9 mouse cellular contexts compared by ENCODE assay signal in genomic region chr11:97138554-97139226, GRCm38 (mm10). TPM values are rescaled to one million over a fixed set of nuclear protein-coding genes. Genes with fewer than 3 reads are reported as not detected.
DNase-seq lines count a peak whose midpoint lies in the region; ATAC-seq lines count a peak whose summit lies in the region.
"Had no signal": no experiment of that assay in that cellular context is flagged by ENCODE, and none has a peak within 500 bp of the region (broad histone marks: within the 10 kb centered on the region; RNA-seq: fewer than 3 reads in every experiment).

No protein-coding gene starts in this region.

- WGBS in heart, embryonic 11.5 days (ENCODE audit: insufficient replicate concordance) = 15% methylated on average over 67 of the region's 69 CpGs
- 21% methylated on average over 27 of the region's 69 CpGs for whole genome bisulfite sequencing in embryonic facial prominence, embryonic 14.5 days
- WGBS in intestine, embryonic 16.5 days = 21% methylated on average over 66 of the region's 69 CpGs
- WGBS in midbrain, embryonic 13.5 days = 4% methylated on average over 59 of the region's 69 CpGs

- H3K36me3 ChIP-seq in heart, embryonic 11.5 days (ENCODE audit: control insufficient read depth, insufficient read depth, low read length) = peaks cover 2% of the 10 kb centered on the region; the same call in 1 of the 2 replicates
- peaks cover 61% of the 10 kb centered on the region for H3K36me3 ChIP-seq in embryonic facial prominence, embryonic 14.5 days (ENCODE audit: control insufficient read depth, insufficient read depth, low read length)
- no peaks in the 10 kb centered on the region; the same call in 1 of the 2 replicates for H3K36me3 ChIP-seq in intestine, embryonic 16.5 days (ENCODE audit: control insufficient read depth, insufficient read depth, low read length)
- H3K36me3 ChIP-seq in midbrain, embryonic 13.5 days = peaks cover 21% of the 10 kb centered on the region

- DNase-seq in heart, adult 18-20 months = no peak
- peak; percentile 80 for DNase-seq in adrenal gland, postnatal 14 days
- peak; percentile 32 for DNase-seq in embryonic facial prominence, embryonic 14.5 days (ENCODE audit: low spot score)
- no peak for DNase-seq in spleen, adult 12 weeks (ENCODE audit: low spot score)
- no peak for DNase-seq in urinary bladder, postnatal 25 days (ENCODE audit: low spot score)

- no peak for ATAC-seq in heart, embryonic 11.5 days (replicated peaks; ENCODE audit: insufficient number of reproducible peaks, low FRiP score, low TSS enrichment)
- ATAC-seq in embryonic facial prominence, embryonic 14.5 days (ENCODE audit: low read depth) = peak; percentile 50
- peak; percentile 49 for ATAC-seq in intestine, embryonic 16.5 days
- ATAC-seq in midbrain, embryonic 13.5 days = peak; percentile 78

- peak overlapping the region; percentile 42 for H3K4me3 ChIP-seq in heart, embryonic 11.5 days (ENCODE audit: low read depth, low read length)
- peak overlapping the region; percentile 31 for H3K4me3 ChIP-seq in embryonic facial prominence, embryonic 14.5 days (ENCODE audit: low read depth, low read length)
- H3K4me3 ChIP-seq in intestine, embryonic 16.5 days (ENCODE audit: low read length) = peak overlapping the region; percentile 40
- H3K4me3 ChIP-seq in midbrain, embryonic 13.5 days (replicated peaks) = peak overlapping the region; percentile 43

- no peaks in the 10 kb centered on the region for H3K9me3 ChIP-seq in heart, embryonic 11.5 days (replicated peaks; ENCODE audit: control insufficient read depth, low read length)
- no peaks in the 10 kb centered on the region for H3K9me3 ChIP-seq in embryonic facial prominence, embryonic 14.5 days (ENCODE audit: control insufficient read depth, low read length)
- H3K9me3 ChIP-seq in intestine, embryonic 16.5 days (ENCODE audit: control insufficient read depth, low read length) = no peaks in the 10 kb centered on the region
- H3K9me3 ChIP-seq in midbrain, embryonic 13.5 days = no peaks in the 10 kb centered on the region

- H3K4me2 ChIP-seq in heart, embryonic 11.5 days = peak overlapping the region; percentile 79
- peak overlapping the region; percentile 59 for H3K4me2 ChIP-seq in embryonic facial prominence, embryonic 14.5 days (ENCODE audit: low read depth, low read length)
- H3K4me2 ChIP-seq in intestine, embryonic 16.5 days (ENCODE audit: low read depth, low read length) = peak overlapping the region; percentile 63
- peak overlapping the region; percentile 81 for H3K4me2 ChIP-seq in midbrain, embryonic 13.5 days (replicated peaks)

- H3K4me1 ChIP-seq in heart, embryonic 11.5 days (ENCODE audit: control insufficient read depth, insufficient read depth, low read length) = peaks cover 14% of the 10 kb centered on the region
- H3K4me1 ChIP-seq in embryonic facial prominence, embryonic 14.5 days (ENCODE audit: control insufficient read depth, insufficient read depth, low read length) = 0 out of 2 replicates have a peak, but pooled peaks cover 7% of the 10 kb centered on the region
- 0 out of 2 replicates have a peak, but pooled peaks cover 4% of the 10 kb centered on the region for H3K4me1 ChIP-seq in intestine, embryonic 16.5 days (ENCODE audit: control insufficient read depth, insufficient read depth, low read length)
- H3K4me1 ChIP-seq in midbrain, embryonic 13.5 days (replicated peaks) = peaks cover 29% of the 10 kb centered on the region

- H3K27ac ChIP-seq in heart, embryonic 11.5 days (ENCODE audit: low read depth, low read length) = no peak overlapping the region
- H3K27ac ChIP-seq in embryonic facial prominence, embryonic 14.5 days (replicated peaks; ENCODE audit: low read depth, low read length) = no peak overlapping the region
- H3K27ac ChIP-seq in intestine, embryonic 16.5 days (ENCODE audit: low read length) = no peak overlapping the region
- peak overlapping the region; percentile 78 for H3K27ac ChIP-seq in midbrain, embryonic 13.5 days

- H3K27me3 ChIP-seq in heart, embryonic 11.5 days (ENCODE audit: control insufficient read depth, insufficient read depth, low read length) = peaks cover 58% of the 10 kb centered on the region
- H3K27me3 ChIP-seq in embryonic facial prominence, embryonic 14.5 days (replicated peaks; ENCODE audit: control insufficient read depth, insufficient read depth, low read length) = peaks cover 33% of the 10 kb centered on the region
- peaks cover 23% of the 10 kb centered on the region; the same call in 1 of the 2 replicates for H3K27me3 ChIP-seq in intestine, embryonic 16.5 days (replicated peaks; ENCODE audit: control insufficient read depth, insufficient read depth, low read length)
- peaks cover 53% of the 10 kb centered on the region for H3K27me3 ChIP-seq in midbrain, embryonic 13.5 days

- peak overlapping the region; percentile 65 for H3K9ac ChIP-seq in heart, embryonic 11.5 days (ENCODE audit: low read depth, low read length)
- peak overlapping the region; percentile 63 for H3K9ac ChIP-seq in embryonic facial prominence, embryonic 14.5 days (ENCODE audit: low read depth, low read length)
- H3K9ac ChIP-seq in intestine, embryonic 16.5 days (ENCODE audit: low read depth, low read length) = peak overlapping the region; percentile 52
- H3K9ac ChIP-seq in midbrain, embryonic 13.5 days (replicated peaks) = peak overlapping the region; percentile 77

RNA-seq across cellular contexts. Expression of gene Tbkbp1, which starts 12.6 kb away (rescaled TPM):
- 5.7 and 6.8 TPM in 2 replicates for polyA plus RNA-seq in heart, embryonic 11.5 days (2014; fragmentation: Nextera tagmentation; extraction: Ambion mirVana)
- total RNA-seq in heart, adult 18-20 months (2021) = 10 to 100 TPM; 12.5 to 15.0 TPM
- 17.6 and 22.9 TPM in 2 replicates for total RNA-seq in adrenal gland, postnatal 14 days (2021)
- polyA plus RNA-seq in embryonic facial prominence, embryonic 14.5 days (2014; fragmentation: Nextera tagmentation; extraction: Ambion mirVana) = 7.6 TPM in 2 replicates
- polyA plus RNA-seq in intestine, embryonic 16.5 days (2015; fragmentation: Nextera tagmentation; extraction: Ambion mirVana) = 2.0 TPM in 2 replicates
- polyA plus RNA-seq in midbrain, embryonic 13.5 days (2015; fragmentation: Nextera tagmentation; extraction: Ambion mirVana) = 5.6 and 6.7 TPM in 2 replicates

RNA-seq across cellular contexts. Expression of gene Tbx21, which starts 23.6 kb away (rescaled TPM):
- polyA plus RNA-seq in heart, embryonic 11.5 days (2014; fragmentation: Nextera tagmentation; extraction: Ambion mirVana) = not detected in 2 replicates
- under 1 TPM; 0.10 to 0.41 TPM for total RNA-seq in heart, adult 18-20 months (2021)
- 0.33 and 0.56 TPM in 2 replicates for total RNA-seq in adrenal gland, postnatal 14 days (2021)
- polyA plus RNA-seq in embryonic facial prominence, embryonic 14.5 days (2014; fragmentation: Nextera tagmentation; extraction: Ambion mirVana) = 0.13 and 0.26 TPM in 2 replicates
- polyA plus RNA-seq in intestine, embryonic 16.5 days (2015; fragmentation: Nextera tagmentation; extraction: Ambion mirVana) = 0.17 and 0.27 TPM in 2 replicates
- 0.08 and 0.16 TPM in 2 replicates for polyA plus RNA-seq in midbrain, embryonic 13.5 days (2015; fragmentation: Nextera tagmentation; extraction: Ambion mirVana)
- total RNA-seq: MEL had no signal

RNA-seq across cellular contexts. Expression of gene Kpnb1, which starts 49.0 kb away (rescaled TPM):
- 61.2 and 63.6 TPM in 2 replicates for polyA plus RNA-seq in heart, embryonic 11.5 days (2014; fragmentation: Nextera tagmentation; extraction: Ambion mirVana)
- 10 to 100 TPM; 80.8 to 82.9 TPM for total RNA-seq in heart, adult 18-20 months (2021)
- total RNA-seq in adrenal gland, postnatal 14 days (2021) = 123 and 138 TPM in 2 replicates
- polyA plus RNA-seq in embryonic facial prominence, embryonic 14.5 days (2014; fragmentation: Nextera tagmentation; extraction: Ambion mirVana) = 59.8 and 66.0 TPM in 2 replicates
- 31.9 and 36.3 TPM in 2 replicates for polyA plus RNA-seq in intestine, embryonic 16.5 days (2015; fragmentation: Nextera tagmentation; extraction: Ambion mirVana)
- 43.0 and 47.3 TPM in 2 replicates for polyA plus RNA-seq in midbrain, embryonic 13.5 days (2015; fragmentation: Nextera tagmentation; extraction: Ambion mirVana)

Comparison
In these comparisons a context has a peak if more than half of its experiments do, and no peak if none do; other contexts are left out.
1. DNase-seq: peak in adrenal gland, postnatal 14 days (single experiment) and embryonic facial prominence, embryonic 14.5 days (single experiment); none in heart, adult 18-20 months (0 of 2), spleen, adult 12 weeks (single experiment) and urinary bladder, postnatal 25 days (single experiment).
2. Peak in every context shown above with its lines, with median percentiles within 50 percentile points of each other: H3K4me2 ChIP-seq, H3K4me3 ChIP-seq and H3K9ac ChIP-seq.